ENCODE assay signal across 8 mouse cellular contexts in the genomic region with DNA sequence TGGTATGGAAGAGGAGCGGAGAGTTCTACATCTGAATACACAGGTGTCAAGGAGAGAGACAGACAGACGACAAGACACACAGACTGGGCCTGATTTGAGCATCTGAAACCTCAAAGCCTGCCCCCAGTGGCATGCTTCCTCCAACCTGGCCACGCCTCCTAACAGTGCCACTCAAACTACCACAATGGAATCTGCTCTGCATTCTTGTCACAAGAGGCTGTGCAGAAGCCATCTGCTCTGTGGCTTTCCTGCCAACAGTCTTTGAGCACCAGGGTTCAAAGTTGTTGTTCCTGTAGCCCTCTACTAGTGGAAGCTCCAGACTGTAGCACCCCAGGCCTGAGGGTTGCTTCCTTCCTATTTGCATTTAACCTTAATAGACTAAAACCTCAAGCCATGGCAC.
DNase-seq lines count a peak whose midpoint lies in the region; ATAC-seq and TF ChIP-seq lines count a peak whose summit lies in the region.

No protein-coding gene starts in this region.

- peak overlapping the region; percentile 36 for H3K27ac ChIP-seq in heart, embryonic 10.5 days
- H3K27ac ChIP-seq in left cerebral cortex, adult 2 months = no peak overlapping the region

- no peaks in the 10 kb centered on the region for H3K27me3 ChIP-seq in heart, embryonic 10.5 days (ENCODE audit: insufficient read depth, poor library complexity, severe bottlenecking)

- whole genome bisulfite sequencing in heart, embryonic 10.5 days = 52% methylated on average over 3 of the region's 3 CpGs

- intact Hi-C loops in heart, postnatal 36 days (cut with DNase I) = no loop called here
- intact Hi-C loops in left cerebral cortex, adult 2 months (cut with DNase I) = no loop called here
- intact Hi-C loops in left cerebral cortex, postnatal 4 days (cut with DNase I) = no loop called here

- peak; percentile 98 to 99 for ATAC-seq in hematopoietic stem cell, adult 5-6 weeks (replicated peaks in 1 of 2; ENCODE audit: insufficient read depth in 1 of 2, low FRiP score in 2 of 2, low TSS enrichment in 1 of 2, low read depth in 1 of 2, poor library complexity in 2 of 2, severe bottlenecking in 2 of 2)

- H3K9me3 ChIP-seq in heart, embryonic 10.5 days = no peaks in the 10 kb centered on the region

- TF ChIP-seq CTCF in left cerebral cortex, adult 2 months (IDR thresholded peaks at IDR 0.05) = no peak

- DNase-seq in heart, embryonic 10.5 days (ENCODE audit: low spot score) = no peak
- DNase-seq in heart, postnatal 36 days = no peak
- peak; percentile 75 for DNase-seq in Muller cell, postnatal 12 days (ENCODE audit: inconsistent ontology term)
- peak; percentile 67 for DNase-seq in naive thymus-derived CD4-positive, alpha-beta T cell, adult 2 months (ENCODE audit: low read depth)
- no peak for DNase-seq in adrenal gland, postnatal 10 days
- no peak for DNase-seq in left cerebral cortex, adult 2 months (ENCODE audit: extremely low spot score in 1 of 2, low spot score in 2 of 2)
- no peak for DNase-seq in left cerebral cortex, postnatal 4 days

- H3K4me1 ChIP-seq in heart, embryonic 10.5 days = peaks cover 16% of the 10 kb centered on the region; the same call in 1 of the 2 replicates

- peaks cover 89% of the 10 kb centered on the region for H3K36me3 ChIP-seq in heart, embryonic 10.5 days

- H3K4me3 ChIP-seq in heart, embryonic 10.5 days = no peak overlapping the region
- H3K4me3 ChIP-seq in left cerebral cortex, adult 2 months = no peak overlapping the region

Comparison
In these comparisons a context has a peak if more than half of its experiments do, and no peak if none do; other contexts are left out.
1. DNase-seq: peak in Muller cell, postnatal 12 days (single experiment) and naive thymus-derived CD4-positive, alpha-beta T cell, adult 2 months (single experiment); none in heart, embryonic 10.5 days (single experiment), heart, postnatal 36 days (0 of 2), adrenal gland, postnatal 10 days (single experiment), left cerebral cortex, adult 2 months (0 of 2) and left cerebral cortex, postnatal 4 days (single experiment).